Mouse (Mus musculus) MEL (cell line): ENCODE data around the gene 2010003K11Rik. TPM values are rescaled to one million over a fixed set of nuclear protein-coding genes. Genes with fewer than 3 reads are reported as not detected.

Experiments
- DNase-seq: peaks from one replicate; pipeline ENCODE4 v3.0.0; 2011; ENCODE audit warnings: low read depth, low spot score
- H3K27ac ChIP-seq: 2 replicates; pipeline ENCODE4 v1.5.1; 2012; ENCODE audit warnings: low read depth, mild to moderate bottlenecking, control low read depth, low read length, moderate library complexity; ENCODE audit not compliant: control insufficient read depth
- H3K27me3 ChIP-seq, 2 experiments: fragments of 150-350 bp in 1 of 2; sonication (generic) in 1 of 2; 2 replicates each; pipeline ENCODE4 v1.6.1; 2012; ENCODE audit warnings: low read length in 2 of 2, mild to moderate bottlenecking in 2 of 2, improper control_type of control experiment in 1 of 2, moderate library complexity in 1 of 2; ENCODE audit not compliant: insufficient read depth in 2 of 2, control insufficient read depth in 1 of 2
- H3K36me3 ChIP-seq, 2 experiments: 2 replicates each; pipeline ENCODE4 v1.6.1; 2012 to 2014; ENCODE audit warnings: low read length in 2 of 2, improper control_type of control experiment in 1 of 2, inconsistent platforms in 1 of 2, mild to moderate bottlenecking in 1 of 2; ENCODE audit not compliant: insufficient read depth in 2 of 2, control insufficient read depth in 1 of 2
- H3K4me1 ChIP-seq, 2 experiments: fragments of 150-350 bp in 1 of 2; sonication (generic) in 1 of 2; 2 replicates each; pipeline ENCODE4 v1.6.1; 2012; ENCODE audit warnings: low read length in 2 of 2, improper control_type of control experiment in 1 of 2, mild to moderate bottlenecking in 1 of 2; ENCODE audit not compliant: insufficient read depth in 2 of 2, control insufficient read depth in 1 of 2
- H3K4me3 ChIP-seq, 2 experiments: fragments of 150-350 bp in 1 of 2; sonication (generic) in 1 of 2; 2 replicates each; pipeline ENCODE4 v1.5.1; 2012; ENCODE audit warnings: low read depth in 2 of 2, low read length in 2 of 2, mild to moderate bottlenecking in 2 of 2, moderate library complexity in 2 of 2, control low read depth in 1 of 2, improper control_type of control experiment in 1 of 2; ENCODE audit not compliant: control insufficient read depth in 1 of 2, insufficient read depth in 1 of 2
- H3K79me2 ChIP-seq: 2 replicates; pipeline ENCODE4 v1.6.1; 2012; ENCODE audit warnings: mild to moderate bottlenecking, low read length, moderate library complexity; ENCODE audit not compliant: control insufficient read depth, poor library complexity, insufficient read depth
- H3K9ac ChIP-seq: 2 replicates; pipeline ENCODE4 v1.6.1; 2012; ENCODE audit warnings: low read depth, mild to moderate bottlenecking, control low read depth, low read length, moderate library complexity; ENCODE audit not compliant: control insufficient read depth, poor library complexity, severe bottlenecking
- H3K9me3 ChIP-seq: fragments of 150-350 bp; sonication (generic); replicated peaks from 2 replicates; pipeline ENCODE4 v1.6.1; 2012; ENCODE audit warnings: mild to moderate bottlenecking, low read length, improper control_type of control experiment, moderate library complexity; ENCODE audit not compliant: insufficient read depth
- BHLHE40 ChIP-seq: IDR thresholded peaks from 2 replicates; pipeline ENCODE4 v1.6.1; 2012; ENCODE audit warnings: low read depth, mild to moderate bottlenecking, inconsistent platforms, low read length, improper control_type of control experiment, borderline replicate concordance
- CHD2 ChIP-seq: IDR thresholded peaks from 2 replicates; pipeline ENCODE4 v1.6.1; 2011; ENCODE audit warnings: low read length, improper control_type of control experiment
- ELF1 ChIP-seq: IDR thresholded peaks from 2 replicates; pipeline ENCODE4 v1.6.1; 2014; ENCODE audit warnings: low read depth, mild to moderate bottlenecking, inconsistent platforms, low read length, improper control_type of control experiment, moderate library complexity
- ETS1 ChIP-seq: IDR thresholded peaks from 2 replicates; pipeline ENCODE4 v1.6.1; 2012; ENCODE audit warnings: low read depth, mild to moderate bottlenecking, inconsistent platforms, low read length, improper control_type of control experiment, moderate library complexity
- GABPA ChIP-seq: IDR thresholded peaks from 2 replicates; pipeline ENCODE4 v1.6.1; 2012; ENCODE audit warnings: low read depth, mild to moderate bottlenecking, inconsistent platforms, low read length, improper control_type of control experiment, moderate library complexity
- GATA1 ChIP-seq: IDR thresholded peaks from 2 replicates; pipeline ENCODE4 v1.6.1; 2011; ENCODE audit warnings: low read depth, low read length, improper control_type of control experiment
- KAT2A ChIP-seq: conservative IDR thresholded peaks from 2 replicates; pipeline ENCODE4 v1.6.1; 2012; ENCODE audit warnings: low read depth, low read length, improper control_type of control experiment, inconsistent platforms
- MAZ ChIP-seq: IDR thresholded peaks from 2 replicates; pipeline ENCODE4 v1.6.1; 2012; ENCODE audit warnings: low read depth, mild to moderate bottlenecking, inconsistent platforms, low read length, improper control_type of control experiment
- MEF2A ChIP-seq: IDR thresholded peaks from 2 replicates; pipeline ENCODE4 v1.6.1; 2014; ENCODE audit warnings: low read depth, mild to moderate bottlenecking, inconsistent platforms, low read length, improper control_type of control experiment; ENCODE audit not compliant: poor library complexity, insufficient replicate concordance, severe bottlenecking; ENCODE audit errors: extremely low read depth
- MXI1 ChIP-seq: IDR thresholded peaks from 2 replicates; pipeline ENCODE4 v1.6.1; 2011; ENCODE audit warnings: mild to moderate bottlenecking, low read depth, low read length, improper control_type of control experiment
- MYB ChIP-seq: IDR thresholded peaks from 2 replicates; pipeline ENCODE4 v1.6.1; 2011; ENCODE audit warnings: mild to moderate bottlenecking, low read depth, low read length, improper control_type of control experiment
- MYC ChIP-seq: IDR thresholded peaks from 2 replicates; pipeline ENCODE4 v1.6.1; 2011; ENCODE audit warnings: low read depth, mild to moderate bottlenecking, low read length, improper control_type of control experiment, moderate library complexity
- NELFE ChIP-seq: IDR thresholded peaks from 2 replicates; pipeline ENCODE4 v1.6.1; 2011; ENCODE audit warnings: low read depth, low read length, improper control_type of control experiment
- POLR2A ChIP-seq, 2 experiments: IDR thresholded peaks; 2 replicates each; pipeline ENCODE4 v1.6.1; 2011 to 2012; ENCODE audit warnings: low read length in 2 of 2, mild to moderate bottlenecking in 2 of 2, control low read depth in 1 of 2, improper control_type of control experiment in 1 of 2, low read depth in 1 of 2, moderate library complexity in 1 of 2; ENCODE audit not compliant: control insufficient read depth in 1 of 2, insufficient read depth in 1 of 2, poor library complexity in 1 of 2
- POLR2AphosphoS2 ChIP-seq: IDR thresholded peaks from 2 replicates; pipeline ENCODE4 v1.6.1; 2011; ENCODE audit warnings: low read length, improper control_type of control experiment
- RAD21 ChIP-seq: IDR thresholded peaks from 2 replicates; pipeline ENCODE4 v1.6.1; 2011; ENCODE audit warnings: mild to moderate bottlenecking, low read depth, low read length, improper control_type of control experiment
- RCOR1 ChIP-seq: IDR thresholded peaks from 2 replicates; pipeline ENCODE4 v1.6.1; 2012; ENCODE audit warnings: low read depth, mild to moderate bottlenecking, inconsistent platforms, low read length, improper control_type of control experiment
- SIN3A ChIP-seq: IDR thresholded peaks from 2 replicates; pipeline ENCODE4 v1.6.1; 2012; ENCODE audit warnings: low read length, improper control_type of control experiment, inconsistent platforms
- SMC3 ChIP-seq: IDR thresholded peaks from 2 replicates; pipeline ENCODE4 v1.6.1; 2011; ENCODE audit warnings: low read depth, low read length, improper control_type of control experiment
- TAL1 ChIP-seq: IDR thresholded peaks from 2 replicates; pipeline ENCODE4 v1.6.1; 2012; ENCODE audit warnings: mild to moderate bottlenecking, inconsistent platforms, low read length, moderate library complexity, mixed read lengths
- TBP ChIP-seq: IDR thresholded peaks from 2 replicates; pipeline ENCODE4 v1.8.0; 2011; ENCODE audit warnings: low read depth, low read length, improper control_type of control experiment
- TCF12 ChIP-seq: IDR thresholded peaks from 2 replicates; pipeline ENCODE4 v1.6.1; 2014; ENCODE audit warnings: low read depth, mild to moderate bottlenecking, inconsistent platforms, low read length, improper control_type of control experiment, moderate library complexity
- ZC3H11A ChIP-seq: IDR thresholded peaks from 2 replicates; pipeline ENCODE4 v1.6.1; 2012; ENCODE audit warnings: low read depth, mild to moderate bottlenecking, inconsistent platforms, low read length, improper control_type of control experiment
- ZMIZ1 ChIP-seq: IDR thresholded peaks from 2 replicates; pipeline ENCODE4 v1.6.1; 2012; ENCODE audit warnings: low read depth, mild to moderate bottlenecking, inconsistent platforms, low read length, improper control_type of control experiment, moderate library complexity
- ZNF384 ChIP-seq: IDR thresholded peaks from 2 replicates; pipeline ENCODE4 v1.6.1; 2012; ENCODE audit warnings: low read depth, mild to moderate bottlenecking, inconsistent platforms, low read length, improper control_type of control experiment
- polyA plus RNA-seq, 2 experiments: library from polyadenylated mRNA; stranded (reverse) in 1 of 2; unstranded in 1 of 2; fragments of >175 nt in 1 of 2; fragments of >200 nt in 1 of 2; gene quantifications; 2 replicates each; pipeline versions ENCODE4 v1.2.1 to v1.2.4; 2012; ENCODE audit warnings: low replicate concordance in 2 of 2, low read depth in 1 of 2; ENCODE audit not compliant: insufficient read length in 2 of 2, insufficient read depth in 1 of 2, missing spikeins in 1 of 2
- total RNA-seq: library from RNA; depleted of rRNA; stranded (reverse); fragments of 300-350 nt; gene quantifications from 2 replicates; pipeline ENCODE4 v1.2.3, GENCODE M21; 2012

The 2010003K11Rik gene
- total and polyA plus RNA-seq, 3 experiments = not detected

DNA sequence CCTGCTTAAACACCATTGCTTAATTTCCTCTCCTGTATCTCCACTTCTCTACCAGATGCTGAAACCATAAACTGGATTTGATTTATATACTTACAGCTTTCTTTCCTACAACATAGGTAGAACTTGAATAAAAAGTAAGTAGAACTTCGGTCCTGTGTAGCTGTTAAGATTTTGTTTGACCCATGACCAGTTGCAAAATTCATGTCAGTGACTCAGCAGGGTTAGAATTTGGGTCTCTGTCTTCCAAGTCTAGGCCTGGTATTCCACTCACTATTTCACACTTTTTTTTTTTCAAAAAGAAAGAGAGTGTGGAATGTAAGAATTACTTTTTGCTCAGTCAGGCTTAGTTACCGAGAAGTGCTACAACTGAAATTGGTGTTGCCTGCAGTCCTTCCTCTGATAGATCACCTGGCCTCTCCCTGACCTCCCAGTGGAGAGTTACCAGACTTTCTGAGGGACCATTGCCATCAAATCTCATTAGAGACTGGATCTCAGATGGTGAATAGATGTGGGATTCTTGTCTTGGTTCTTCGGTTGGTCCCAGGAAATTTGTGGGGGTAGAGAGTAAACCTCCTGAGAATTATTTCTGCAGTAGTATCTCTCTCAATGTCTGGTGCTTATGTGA lies 23.2 kb upstream of the 2010003K11Rik start:
- no peaks in the 10 kb centered on the region for H3K36me3 ChIP-seq
- no peak for DNase-seq
- H3K27me3 ChIP-seq = no peaks in the 10 kb centered on the region
- H3K27ac ChIP-seq = no peak overlapping the region
- no peak for TF ChIP-seq ZC3H11A
- TF ChIP-seq MYC = no peak
- no peak for TF ChIP-seq GATA1
- no peak for TF ChIP-seq POLR2AphosphoS2
- TF ChIP-seq NELFE = no peak
- no peak for TF ChIP-seq RCOR1
- no peak for TF ChIP-seq ZNF384
- no peak for TF ChIP-seq ZMIZ1
- no peak for TF ChIP-seq SMC3
- no peak for TF ChIP-seq POLR2A (IDR thresholded peaks at IDR 0.05; ENCODE audit: control insufficient read depth in 1 of 2, insufficient read depth in 1 of 2, low read depth in 1 of 2, low read length in 2 of 2, poor library complexity in 1 of 2)
- TF ChIP-seq RAD21 = no peak
- no peak for TF ChIP-seq MXI1
- no peak for TF ChIP-seq CHD2
- TF ChIP-seq TAL1 = no peak
- TF ChIP-seq MEF2A = no peak
- no peak for TF ChIP-seq ELF1
- no peak for TF ChIP-seq ETS1
- TF ChIP-seq MYB = no peak
- TF ChIP-seq, all 39 proteins: peak for 0
- no peak overlapping the region for H3K4me3 ChIP-seq
- H3K9ac ChIP-seq = no peak overlapping the region
- no peaks in the 10 kb centered on the region for H3K4me1 ChIP-seq
- H3K9me3 ChIP-seq = no peaks in the 10 kb centered on the region
- no peaks in the 10 kb centered on the region for H3K79me2 ChIP-seq

DNA sequence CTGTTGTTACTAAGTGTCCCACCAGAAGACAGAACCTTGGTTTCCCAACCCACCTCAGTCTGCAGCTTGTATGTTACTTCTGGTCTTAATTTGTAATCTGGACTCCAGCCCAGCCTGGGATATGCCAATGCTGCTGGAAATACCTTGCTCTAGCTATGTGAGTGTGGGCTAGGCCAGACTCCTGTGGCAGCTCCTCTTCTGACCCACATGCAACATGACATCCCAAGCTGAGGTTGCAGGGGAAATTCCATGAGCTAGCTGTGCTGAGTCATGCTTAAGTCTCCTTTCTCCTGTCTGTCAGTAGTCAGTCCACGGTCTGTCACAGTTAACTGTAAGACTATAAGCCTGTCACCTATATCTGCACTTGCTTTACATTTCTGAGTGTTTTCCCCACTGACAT lies 19.1 kb upstream of the 2010003K11Rik start:
- Histone ChIP-seq H3K27ac (no peak overlapping the region), H3K4me3 (no peak overlapping the region), H3K36me3 (no peaks in the 10 kb centered on the region), H3K27me3 (no peaks in the 10 kb centered on the region), H3K79me2 (no peaks in the 10 kb centered on the region), H3K4me1 (no peaks in the 10 kb centered on the region), H3K9ac (no peak overlapping the region), H3K9me3 (no peaks in the 10 kb centered on the region)
- TF ChIP-seq MAZ (no peak), TAL1 (no peak), SIN3A (no peak), GATA1 (no peak), BHLHE40 (no peak), ZC3H11A (no peak), GABPA (no peak), POLR2A (IDR thresholded peaks at IDR 0.05; ENCODE audit: control insufficient read depth in 1 of 2, insufficient read depth in 1 of 2, low read depth in 1 of 2, low read length in 2 of 2, poor library complexity in 1 of 2) (no peak), NELFE (no peak), TCF12 (no peak), ZMIZ1 (no peak), KAT2A (no peak), MYC (no peak), MEF2A (no peak), TBP (no peak)
- DNase-seq = no peak
